Mouse (Mus musculus) forebrain, embryonic 14.5 days (tissue): ENCODE measurements at regions not wholly inside any gene's neighbourhood (a gene's known extent, or its start where the extent isn't known, plus 50 kb on each side); places are given as distances from the start of the nearest gene placed in this dataset.

ENCODE experiments used
- ATAC-seq: fragments of 200-750 bp; cut with Nextera tagmentation; 2 replicates; pipeline ENCODE4 v1.8.0; 2017; ENCODE audit warnings: mild to moderate bottlenecking, moderate library complexity
- DNase-seq: peaks from one replicate; pipeline ENCODE4 v3.0.0-alpha.2; 2015; ENCODE audit warnings: low spot score
- H3K27ac ChIP-seq: fragments of 300-500 bp; sonication (generic); 2 replicates; pipeline ENCODE4 v1.5.1; 2014; ENCODE audit warnings: low read depth, mild to moderate bottlenecking, control low read depth, low read length, moderate library complexity
- H3K27me3 ChIP-seq: fragments of 300-500 bp; sonication (generic); replicated peaks from 2 replicates; pipeline ENCODE4 v1.6.1; 2014; ENCODE audit warnings: low read length, control low read depth, mixed read lengths; ENCODE audit not compliant: control insufficient read depth, insufficient read depth
- H3K36me3 ChIP-seq: fragments of 300-500 bp; sonication (generic); 2 replicates; pipeline ENCODE4 v1.6.1; 2014; ENCODE audit warnings: low read length, control low read depth; ENCODE audit not compliant: control insufficient read depth, insufficient read depth
- H3K4me1 ChIP-seq: fragments of 300-500 bp; sonication (generic); 2 replicates; pipeline ENCODE4 v1.6.1; 2014; ENCODE audit warnings: antibody characterized with exemption, low read length, control low read depth; ENCODE audit not compliant: control insufficient read depth, insufficient read depth
- H3K4me2 ChIP-seq: fragments of 300-500 bp; sonication (generic); 2 replicates; pipeline ENCODE4 v1.6.1; 2014; ENCODE audit warnings: mild to moderate bottlenecking, control low read depth, low read length
- H3K4me3 ChIP-seq: fragments of 300-500 bp; sonication (generic); 2 replicates; pipeline ENCODE4 v1.5.1; 2014; ENCODE audit warnings: low read depth, low read length, control low read depth
- H3K9ac ChIP-seq: fragments of 300-500 bp; sonication (generic); 2 replicates; pipeline ENCODE4 v1.6.1; 2014; ENCODE audit warnings: mild to moderate bottlenecking, low read length, control low read depth, moderate library complexity
- H3K9me3 ChIP-seq: fragments of 300-500 bp; sonication (generic); replicated peaks from 2 replicates; pipeline ENCODE4 v1.6.1; 2016; ENCODE audit warnings: low read length, control low read depth, mixed read lengths; ENCODE audit not compliant: control insufficient read depth
- WGBS: fragments of 180-500 bp; shearing (Covaris S2); extraction: QIAGEN DNeasy Blood & Tissue Kit; methylation state at CpG from one replicate; pipeline ENCODE4 v1.1.7; 2014; 5-methylcytosine and 5-hydroxymethylcytosine counted together

DNA sequence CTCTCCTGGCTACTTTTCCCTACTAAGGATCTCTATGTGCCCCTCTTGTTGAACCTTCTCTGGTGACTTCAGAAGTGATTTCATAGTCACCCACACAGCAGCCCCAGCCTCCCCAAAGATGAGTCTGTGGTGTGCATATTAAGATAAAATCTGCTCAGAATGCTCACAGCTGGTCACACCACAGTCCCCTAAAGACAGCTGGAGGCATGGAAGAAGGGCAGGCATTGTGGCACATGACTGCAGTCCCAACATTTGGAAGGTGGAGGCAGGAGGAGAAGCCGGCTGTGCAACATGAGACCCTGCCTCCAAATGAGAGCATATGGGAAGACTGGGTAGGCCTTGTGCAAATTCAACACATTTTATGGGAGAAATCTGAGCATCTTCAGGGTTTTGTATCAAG lies 70.0 kb upstream of the Cplx2 start:
- no peak overlapping the region for H3K9ac ChIP-seq
- no peak overlapping the region for H3K27ac ChIP-seq
- WGBS, result 56% methylated on average over 1 of the region's 1 CpGs
- no peaks in the 10 kb centered on the region for H3K9me3 ChIP-seq
- H3K4me1 ChIP-seq, result peaks cover 11% of the 10 kb centered on the region; the same call in 1 of the 2 replicates
- ATAC-seq (no peak), DNase-seq (no peak)
- H3K4me2 ChIP-seq, result no peak overlapping the region
- no peaks in the 10 kb centered on the region for H3K27me3 ChIP-seq
- H3K4me3 ChIP-seq, result no peak overlapping the region
- H3K36me3 ChIP-seq, result no peaks in the 10 kb centered on the region

DNA sequence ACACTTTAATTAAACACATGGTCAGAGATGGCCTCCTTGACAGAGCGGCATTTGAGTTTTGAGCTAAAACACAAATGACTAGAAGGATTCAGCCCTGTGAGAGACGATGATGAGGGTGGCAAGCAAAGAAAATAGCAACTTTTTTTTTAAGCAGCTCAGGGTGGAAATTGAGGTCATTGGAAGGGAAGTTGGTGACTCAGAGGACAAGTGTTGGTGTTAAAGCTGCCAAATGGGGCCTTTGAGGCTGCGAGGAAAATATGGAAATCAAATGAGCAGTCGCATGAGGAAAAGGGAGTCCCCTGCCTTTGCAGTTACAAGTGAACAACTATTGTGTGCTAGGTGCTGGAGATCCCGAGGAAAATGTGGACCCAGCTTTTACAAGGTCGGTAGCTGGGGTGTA lies 69.5 kb upstream of the Cplx2 start:
- Histone ChIP-seq H3K27ac (no peak overlapping the region; the same call in 1 of the 2 replicates), H3K4me2 (peak overlapping the region; percentile 87), H3K27me3 (no peaks in the 10 kb centered on the region), H3K9ac (peak overlapping the region; percentile 98), H3K9me3 (no peaks in the 10 kb centered on the region), H3K4me1 (peaks cover 11% of the 10 kb centered on the region; the same call in 1 of the 2 replicates), H3K36me3 (no peaks in the 10 kb centered on the region), H3K4me3 (peak overlapping the region; percentile 75)
- 34% methylated on average over 6 of the region's 6 CpGs for WGBS
- ATAC-seq, result no peak
- DNase-seq, result no peak

DNA sequence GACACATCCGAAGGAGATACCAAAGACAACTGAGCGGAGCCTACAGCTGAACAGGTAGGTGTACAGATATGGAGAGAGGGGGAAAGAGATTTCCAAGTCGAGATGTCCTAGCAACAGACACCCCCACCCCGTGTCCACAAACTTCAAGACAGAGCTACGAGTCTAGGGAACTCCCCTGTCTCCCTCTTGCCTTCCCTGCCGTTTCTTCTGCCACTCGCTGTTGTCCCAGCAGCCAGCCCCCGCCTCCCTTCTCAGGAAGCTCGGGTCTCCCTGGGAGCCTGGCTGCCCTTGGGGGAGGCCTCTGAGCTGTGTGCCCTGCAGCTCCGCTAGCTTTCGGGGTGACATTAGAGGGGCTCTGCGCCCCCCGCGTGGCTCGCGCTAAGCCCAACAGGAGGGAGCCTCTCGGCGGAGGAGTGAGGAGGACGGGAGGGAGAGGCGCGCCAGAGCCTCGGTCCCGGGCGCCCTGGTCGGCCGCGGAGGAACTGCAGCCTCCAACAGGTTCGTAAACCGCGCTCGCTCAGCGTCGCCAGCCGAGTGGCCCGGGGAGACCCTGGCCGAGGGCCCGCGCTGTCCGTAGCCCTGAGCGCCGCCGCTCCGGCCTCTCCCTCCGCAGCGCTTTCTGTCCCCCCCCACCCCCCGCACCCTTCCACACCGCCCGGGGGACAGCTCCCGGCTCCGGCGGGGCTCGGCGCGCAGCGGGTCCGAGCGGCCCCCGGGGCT lies 68.6 kb upstream of the Cplx2 start:
- no peaks in the 10 kb centered on the region for H3K36me3 ChIP-seq
- H3K4me2 ChIP-seq, result peak overlapping the region; percentile 87
- H3K4me3 ChIP-seq, result peak overlapping the region; percentile 75
- peak overlapping the region; percentile 98 for H3K9ac ChIP-seq
- H3K27me3 ChIP-seq, result no peaks in the 10 kb centered on the region
- peak overlapping the region; percentile 100 for H3K27ac ChIP-seq
- H3K4me1 ChIP-seq, result peaks cover 11% of the 10 kb centered on the region; the same call in 1 of the 2 replicates
- DNase-seq, result peak; percentile 64
- ATAC-seq, result peak; percentile 60
- under 1% methylated on average over 52 of the region's 58 CpGs for WGBS
- no peaks in the 10 kb centered on the region for H3K9me3 ChIP-seq

DNA sequence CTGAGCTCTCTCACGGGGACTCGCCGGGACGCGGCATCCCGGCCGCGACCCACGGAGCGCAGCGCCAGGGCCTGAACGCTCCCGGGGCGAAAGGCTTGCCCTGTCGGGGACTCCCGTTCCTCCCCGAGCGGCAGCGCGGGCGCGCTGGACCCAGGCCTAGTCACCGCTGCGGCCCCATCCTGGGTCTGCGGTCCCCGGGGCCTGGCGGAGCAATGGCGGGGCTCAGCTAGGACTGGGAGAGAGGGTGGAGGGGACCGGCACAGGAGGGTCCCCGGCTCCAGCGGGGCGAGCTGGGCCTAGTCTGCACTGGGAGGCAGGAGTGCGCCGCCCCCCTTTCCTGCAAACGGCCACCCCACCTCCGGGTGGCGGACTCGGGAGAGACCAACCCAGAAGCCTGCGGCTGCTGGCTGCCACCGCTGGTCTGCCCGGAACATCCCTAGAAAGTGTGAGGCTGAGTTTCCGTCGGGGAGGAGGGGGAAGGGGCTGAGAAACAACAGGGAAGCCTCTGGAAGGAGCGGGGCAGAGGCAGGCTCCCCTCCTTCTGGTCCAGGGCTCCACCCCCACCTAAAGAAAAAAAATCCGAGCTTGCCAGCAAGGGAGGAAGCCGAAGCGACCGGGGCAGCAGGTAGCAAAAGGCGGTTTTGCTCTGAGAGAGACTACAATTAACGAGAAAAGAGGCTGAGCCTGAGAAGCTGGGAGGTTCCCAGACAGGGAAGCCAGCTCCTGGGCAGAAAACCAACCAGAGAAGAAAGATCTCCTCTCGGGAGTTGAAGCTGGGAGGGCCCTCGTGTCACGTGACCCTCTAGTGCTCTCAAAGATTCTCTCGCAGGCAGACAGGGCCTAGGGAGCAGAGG lies 67.9 kb upstream of the Cplx2 start:
- Histone ChIP-seq H3K4me1 (peaks cover 11% of the 10 kb centered on the region; the same call in 1 of the 2 replicates), H3K27ac (peak overlapping the region; percentile 100), H3K27me3 (no peaks in the 10 kb centered on the region), H3K4me3 (peak overlapping the region; percentile 75), H3K36me3 (no peaks in the 10 kb centered on the region), H3K4me2 (peak overlapping the region; percentile 87), H3K9ac (peak overlapping the region; percentile 98), H3K9me3 (no peaks in the 10 kb centered on the region)
- DNase-seq, result peak; percentile 95
- peak; percentile 84 for ATAC-seq
- under 1% methylated on average over 54 of the region's 54 CpGs for WGBS

DNA sequence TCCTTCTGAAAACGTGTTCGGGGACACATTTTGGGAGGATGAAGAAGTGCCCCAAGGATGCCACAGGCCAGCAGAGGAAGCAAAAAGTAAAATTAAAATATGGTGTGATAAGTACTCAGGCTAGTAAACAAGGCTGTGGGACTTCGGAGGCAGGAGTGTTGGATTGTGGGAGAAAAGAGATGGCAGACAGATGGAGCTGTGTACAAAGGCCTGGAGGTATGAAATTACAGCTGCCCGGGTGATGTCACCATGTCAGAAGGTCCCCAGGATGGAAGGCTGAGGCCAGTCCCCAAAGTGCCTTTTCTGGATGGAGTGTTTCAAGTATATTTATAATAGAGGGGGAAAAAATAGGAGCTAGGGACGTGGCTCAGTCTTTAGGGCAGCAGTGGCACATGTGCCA lies 66.9 kb upstream of the Cplx2 start:
- Histone ChIP-seq H3K4me1 (peaks cover 17% of the 10 kb centered on the region), H3K9ac (peak overlapping the region; percentile 98; the same call in 1 of the 2 replicates)
- 62% methylated on average over 5 of the region's 5 CpGs for WGBS

DNA sequence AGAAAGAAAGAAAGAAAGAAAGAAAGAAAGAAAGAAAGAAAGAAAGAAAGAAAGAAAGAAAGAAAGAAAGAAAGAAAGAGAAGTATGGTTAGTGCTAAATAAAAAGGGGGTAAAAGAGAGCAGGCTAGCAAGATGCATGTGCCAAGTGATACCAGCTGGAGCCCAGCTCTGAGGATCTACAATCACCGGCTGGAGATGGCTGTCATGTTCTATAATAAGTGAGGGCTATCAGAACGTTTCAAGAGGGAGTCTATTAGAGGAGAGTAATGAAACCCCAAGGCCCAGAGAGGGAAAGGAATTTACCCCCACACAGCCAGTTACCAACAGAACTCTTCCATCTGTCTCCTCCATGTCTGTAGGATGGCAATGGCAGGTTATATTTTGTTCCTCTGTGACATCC lies 62.6 kb upstream of the Cplx2 start:
- H3K27ac ChIP-seq, result peak overlapping the region; percentile 85
- H3K9ac ChIP-seq, result no peak overlapping the region
- no peak overlapping the region for H3K4me2 ChIP-seq
- 39% methylated on average over 2 of the region's 2 CpGs for WGBS
- no peaks in the 10 kb centered on the region for H3K9me3 ChIP-seq
- H3K36me3 ChIP-seq, result peaks cover 10% of the 10 kb centered on the region
- peak; percentile 56 for DNase-seq
- H3K4me1 ChIP-seq, result peaks cover 11% of the 10 kb centered on the region
- no peak for ATAC-seq
- no peaks in the 10 kb centered on the region for H3K27me3 ChIP-seq
- no peak overlapping the region for H3K4me3 ChIP-seq

More for the DNA sequence above, 66.9 kb upstream of the Cplx2 start:
- H3K27me3 ChIP-seq, result no peaks in the 10 kb centered on the region
- DNase-seq, result peak; percentile 27
- no peaks in the 10 kb centered on the region for H3K9me3 ChIP-seq
- ATAC-seq, result no peak
- no peaks in the 10 kb centered on the region for H3K36me3 ChIP-seq
- H3K27ac ChIP-seq, result peak overlapping the region; percentile 100
- no peak overlapping the region for H3K4me3 ChIP-seq
- peak overlapping the region; percentile 87; the same call in 1 of the 2 replicates for H3K4me2 ChIP-seq

DNA sequence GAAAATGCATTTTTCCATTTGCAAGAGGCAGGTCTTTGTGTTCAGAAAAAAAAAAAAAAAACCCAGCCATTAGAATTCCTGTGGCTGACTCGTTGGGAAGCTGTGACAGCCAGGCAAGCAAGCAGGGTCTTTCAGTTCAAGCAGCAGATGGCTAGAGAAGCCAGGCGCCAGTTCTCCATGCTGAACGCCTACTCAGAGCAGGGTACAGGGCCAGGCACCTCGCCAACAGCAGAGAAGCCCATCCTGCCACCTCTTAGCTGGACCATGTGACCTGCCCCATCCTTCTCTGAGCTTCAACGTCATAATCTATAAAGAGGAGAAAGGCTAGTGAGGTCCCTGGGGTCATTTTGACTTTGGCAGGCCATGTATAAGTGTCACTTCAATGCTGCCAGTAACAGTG lies 61.8 kb upstream of the Cplx2 start:
- no peak overlapping the region for H3K4me3 ChIP-seq
- peaks cover 9% of the 10 kb centered on the region for H3K4me1 ChIP-seq
- H3K36me3 ChIP-seq, result peaks cover 10% of the 10 kb centered on the region
- no peaks in the 10 kb centered on the region for H3K27me3 ChIP-seq
- DNase-seq, result peak; percentile 89
- no peaks in the 10 kb centered on the region for H3K9me3 ChIP-seq
- peak; percentile 85 for ATAC-seq
- H3K9ac ChIP-seq, result no peak overlapping the region
- H3K4me2 ChIP-seq, result no peak overlapping the region
- 14% methylated on average over 5 of the region's 5 CpGs for WGBS
- peak overlapping the region; percentile 85 for H3K27ac ChIP-seq

DNA sequence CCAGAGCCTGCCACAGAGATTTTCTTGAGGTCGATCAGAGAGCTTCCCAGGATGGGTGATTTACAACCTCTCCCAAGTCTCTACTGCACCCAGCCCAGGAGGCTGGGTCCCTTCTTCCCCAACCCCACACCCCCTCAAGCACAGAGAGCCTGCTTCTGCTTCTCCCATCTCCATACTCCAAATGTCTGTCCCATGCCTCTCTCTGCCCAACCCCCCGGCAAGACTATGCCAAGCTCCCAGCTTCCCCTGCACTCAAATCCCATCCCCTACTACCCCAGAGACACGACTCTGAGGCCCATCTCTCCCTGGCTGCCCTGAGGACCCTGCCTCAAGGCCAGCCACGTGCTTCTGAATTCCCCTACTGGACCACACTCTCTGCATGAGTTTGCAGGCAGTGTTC lies 61.0 kb upstream of the Cplx2 start:
- no peaks in the 10 kb centered on the region for H3K9me3 ChIP-seq
- peaks cover 10% of the 10 kb centered on the region for H3K36me3 ChIP-seq
- 60% methylated on average over 4 of the region's 4 CpGs for WGBS
- H3K4me1 ChIP-seq, result peaks cover 6% of the 10 kb centered on the region
- no peak overlapping the region for H3K4me2 ChIP-seq
- no peaks in the 10 kb centered on the region for H3K27me3 ChIP-seq
- H3K9ac ChIP-seq, result no peak overlapping the region
- peak overlapping the region; percentile 85; the same call in 1 of the 2 replicates for H3K27ac ChIP-seq
- no peak for ATAC-seq
- no peak overlapping the region for H3K4me3 ChIP-seq
- no peak for DNase-seq
